Mouse (Mus musculus) thymus, postnatal 4 days (tissue): ENCODE measurements around the gene Kcnh3.

Experiments
- DNase-seq: peaks from one replicate; pipeline ENCODE4 v3.0.0; 2021

The Kcnh3 gene

DNA sequence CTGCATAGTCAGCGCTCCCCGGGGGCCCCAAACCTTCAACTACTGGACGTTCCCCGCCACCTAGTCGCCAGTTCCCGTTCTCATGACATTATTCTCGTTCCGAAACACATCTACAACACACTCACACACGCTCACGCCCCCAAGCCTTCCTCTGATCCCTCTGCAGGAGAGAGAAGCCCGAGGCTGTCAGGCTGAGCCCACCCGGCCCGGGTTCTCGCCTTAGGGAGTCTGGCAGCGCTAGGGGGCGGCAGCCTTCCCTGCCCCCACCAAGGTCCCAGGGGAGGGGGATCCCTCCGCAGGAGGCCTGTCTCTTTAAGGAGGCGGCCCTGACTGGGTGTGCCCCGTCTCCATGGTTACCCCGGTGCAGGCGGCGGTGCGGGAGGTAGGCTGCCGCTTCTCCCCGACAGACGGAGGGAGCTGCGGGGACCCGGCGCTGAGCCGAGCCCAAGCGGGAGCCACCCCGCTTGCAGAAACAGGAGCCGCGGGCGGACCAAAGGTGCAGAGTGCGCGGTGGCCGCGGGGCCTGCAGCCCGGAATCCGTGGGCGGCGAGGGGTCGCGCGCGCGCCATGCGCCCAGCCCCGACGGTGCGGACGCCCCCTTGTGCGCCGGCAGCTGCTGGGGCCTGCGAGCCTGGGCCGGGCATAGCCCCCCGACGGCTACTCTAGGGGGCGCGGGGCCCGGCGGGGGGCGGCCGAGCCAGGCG, at the start of gene Kcnh3:
TSS of gene Kcnh3 (plus strand) at position 654 of the 704 bp plus-strand sequence.
- DNase-seq = peak; percentile 86

- no peak for DNase-seq
Measured at GRCm38 (mm10) chr15:99179639-99180038, 45.0 kb upstream of the Kcnh3 start.

GRCm38 (mm10) chr15:99184217-99184914, 40.3 kb upstream of the Kcnh3 start:
- no peak for DNase-seq

- DNase-seq = no peak
Measured at GRCm38 (mm10) chr15:99194358-99194757, 30.3 kb upstream of the Kcnh3 start.

DNA sequence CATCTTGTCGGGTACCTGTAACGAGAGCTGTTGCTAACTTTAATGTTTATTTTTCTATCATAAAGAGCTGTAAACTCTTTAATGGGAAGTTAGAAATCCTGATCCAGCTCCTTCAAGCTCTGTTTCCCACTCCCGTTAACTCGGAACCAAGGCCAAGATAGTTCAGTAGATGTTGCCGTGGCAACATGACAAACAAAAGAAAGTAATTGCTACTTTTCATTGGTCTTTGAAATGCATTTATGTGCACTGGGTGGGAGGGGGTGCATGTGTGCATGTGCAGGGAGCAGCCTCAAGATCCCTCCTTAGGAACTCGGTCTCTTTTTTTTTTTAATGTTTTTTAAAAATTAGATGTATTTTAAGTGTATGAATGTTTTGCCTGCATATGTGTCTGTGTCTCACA, 29.6 kb upstream of the Kcnh3 start:
- DNase-seq = no peak

DNA sequence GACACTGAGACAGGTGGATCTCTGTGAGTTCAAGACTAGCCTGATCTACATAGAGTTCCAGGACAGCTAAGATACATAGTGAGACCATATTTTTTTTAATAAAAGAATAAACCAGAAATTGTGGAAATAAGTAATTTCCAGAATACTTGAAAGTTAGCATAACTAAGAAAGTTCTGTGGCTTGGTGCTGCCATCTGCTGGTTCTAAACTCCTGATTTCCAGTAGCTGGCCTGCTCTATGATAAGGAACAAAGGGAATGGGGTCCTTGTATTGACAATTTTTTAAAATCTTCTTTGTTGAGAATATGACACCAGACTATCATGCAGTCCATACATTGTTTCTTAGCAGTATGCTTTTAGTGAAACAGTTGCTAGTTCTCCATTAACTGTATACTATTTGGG, 25.9 kb upstream of the Kcnh3 start:
- DNase-seq = peak; percentile 65

DNA sequence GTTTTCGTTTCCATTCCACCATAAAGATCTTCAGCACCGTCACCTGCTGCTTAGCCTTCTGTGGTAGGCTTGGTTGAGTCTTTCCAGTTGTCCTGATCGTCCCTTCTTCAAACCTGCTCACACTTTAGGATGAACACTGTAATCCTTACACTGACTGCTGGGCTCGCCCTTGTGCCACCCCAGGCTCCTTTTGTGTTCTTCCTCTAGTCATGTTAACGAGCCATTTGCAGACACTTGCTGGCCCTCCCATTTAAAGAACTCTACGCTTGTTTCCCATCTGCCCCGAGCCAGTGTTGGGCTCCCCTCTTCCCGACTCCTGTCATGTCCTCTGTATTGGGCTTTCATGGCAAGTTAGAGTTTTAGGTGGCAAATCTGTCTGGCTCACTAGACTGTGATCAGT, 18.7 kb upstream of the Kcnh3 start:
- no peak for DNase-seq

DNA sequence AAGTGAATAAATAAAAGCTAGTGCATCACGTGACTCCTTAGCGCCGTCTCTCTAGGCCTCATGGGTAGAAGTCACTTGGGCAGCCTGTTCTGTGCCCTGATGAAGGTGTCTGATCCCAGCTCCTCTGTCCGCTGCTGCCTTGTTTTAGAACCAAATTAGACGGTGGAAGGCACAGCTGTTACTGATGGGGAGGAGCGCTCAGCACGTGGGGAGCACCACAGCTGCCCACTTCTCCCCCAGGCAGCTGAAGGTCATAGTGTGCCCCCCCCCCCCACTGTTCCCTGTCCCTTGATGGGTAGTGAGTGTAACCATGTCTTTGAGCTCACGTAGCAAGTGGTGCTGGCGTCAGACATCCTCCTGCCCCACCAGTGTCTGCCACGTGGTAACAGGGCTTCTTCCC, 11.5 kb upstream of the Kcnh3 start:
- DNase-seq = no peak

DNA sequence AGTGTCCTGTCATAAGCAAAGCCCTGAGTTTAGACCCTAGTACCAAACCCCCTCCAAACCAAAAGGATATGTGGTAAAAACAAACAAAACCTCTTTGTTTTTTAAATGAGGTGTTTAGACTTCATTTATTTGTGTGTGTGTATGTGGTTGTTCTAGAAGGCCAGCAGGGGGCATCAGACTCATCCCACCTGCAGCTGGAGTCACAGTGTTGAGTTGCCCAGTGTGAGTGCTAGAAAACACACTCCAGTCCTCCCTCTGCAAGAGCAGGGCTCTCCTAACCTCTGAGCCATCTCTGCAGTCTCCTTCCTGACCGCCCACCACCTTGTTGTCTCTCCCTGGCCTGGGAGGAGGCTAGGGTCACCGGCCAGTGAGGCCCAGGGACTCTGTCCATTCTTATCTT, 9.7 kb upstream of the Kcnh3 start:
- DNase-seq = peak; percentile 61

DNA sequence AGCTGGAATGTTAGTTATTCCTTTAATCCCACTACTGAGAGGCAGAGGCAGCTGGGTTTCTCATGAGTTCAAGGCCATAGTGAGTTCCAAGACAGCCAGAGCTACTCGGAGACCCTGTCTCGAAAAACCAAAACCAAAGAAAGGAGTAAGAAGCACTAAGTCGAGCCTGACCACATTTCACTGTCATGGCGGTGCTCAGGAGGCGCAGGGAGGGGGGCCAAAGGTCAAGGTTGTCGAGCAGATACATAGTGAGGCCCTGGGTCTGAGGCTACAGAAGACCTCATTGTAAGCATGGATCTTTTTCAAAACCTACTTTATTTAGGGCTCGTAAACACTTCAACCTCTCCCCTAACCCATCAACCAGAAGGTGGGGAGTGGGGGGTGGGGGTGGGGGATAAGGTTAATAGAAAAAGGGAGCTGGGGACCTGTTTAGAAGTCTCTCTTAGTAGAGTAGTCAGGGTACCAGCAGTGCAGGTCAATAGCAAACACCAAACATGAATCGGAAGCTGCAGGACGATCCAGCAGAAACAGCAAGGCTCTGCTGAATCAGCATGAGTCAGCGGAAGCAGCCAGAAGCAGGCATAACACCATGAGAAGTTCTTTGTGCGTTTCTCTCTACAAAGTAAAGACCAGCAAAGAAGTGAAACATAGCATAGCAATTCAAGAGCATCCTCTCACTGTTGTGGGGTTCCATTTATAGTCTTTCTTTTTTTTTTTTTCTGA, 8.8 kb upstream of the Kcnh3 start:
- no peak for DNase-seq

DNA sequence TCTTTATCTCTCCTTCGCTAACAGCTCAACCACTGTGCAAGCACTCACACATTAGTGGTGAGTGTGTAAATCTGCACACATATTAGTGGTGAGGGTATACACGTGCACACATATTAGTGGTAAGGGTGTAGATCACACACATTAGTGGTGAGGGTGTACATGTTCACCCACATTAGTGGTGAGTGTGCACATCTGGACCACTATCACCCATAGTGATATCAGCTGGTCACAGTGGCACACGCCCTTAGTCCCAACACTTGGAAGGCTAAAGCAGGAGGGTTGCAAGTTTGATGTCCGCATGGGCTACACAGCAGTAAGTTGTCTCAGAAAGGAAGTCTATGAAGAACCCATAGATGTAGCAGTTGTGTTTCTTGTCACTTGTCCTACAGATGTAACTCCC, 7.0 kb upstream of the Kcnh3 start:
- no peak for DNase-seq

DNA sequence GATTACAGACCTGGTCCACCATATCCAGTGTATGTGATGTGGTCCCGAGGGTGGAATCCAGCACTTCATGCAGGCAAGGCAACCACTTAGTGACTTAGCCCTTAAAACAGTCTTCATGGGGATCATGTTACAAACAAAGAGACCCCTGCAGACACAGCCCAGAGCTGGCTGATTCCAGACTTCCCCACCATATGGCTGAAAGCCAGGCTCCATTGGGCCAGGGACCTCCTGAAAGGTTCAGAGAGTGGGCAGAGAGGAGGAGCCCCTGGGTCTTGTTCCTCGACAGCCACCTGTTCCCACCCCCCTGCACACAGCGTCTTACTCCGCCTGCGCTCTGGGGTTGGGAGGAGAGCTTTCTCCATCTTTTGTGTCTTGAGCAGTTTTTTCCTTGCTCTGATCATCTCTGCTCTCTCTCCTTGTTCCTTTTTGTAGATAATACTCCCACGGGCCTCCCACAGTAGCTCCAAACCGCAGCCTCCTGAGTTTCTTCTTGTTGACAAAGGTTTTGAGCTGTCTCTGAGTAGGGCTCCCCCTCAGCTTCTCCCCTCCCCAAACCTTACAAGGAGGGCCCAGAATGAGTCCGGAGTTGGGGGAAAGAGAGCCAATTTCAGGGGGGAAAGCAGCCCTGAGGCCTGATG, 3.2 kb upstream of the Kcnh3 start:
- no peak for DNase-seq

- DNase-seq = no peak
Measured at GRCm38 (mm10) chr15:99222794-99223584, 1.7 kb upstream of the Kcnh3 start.

DNA sequence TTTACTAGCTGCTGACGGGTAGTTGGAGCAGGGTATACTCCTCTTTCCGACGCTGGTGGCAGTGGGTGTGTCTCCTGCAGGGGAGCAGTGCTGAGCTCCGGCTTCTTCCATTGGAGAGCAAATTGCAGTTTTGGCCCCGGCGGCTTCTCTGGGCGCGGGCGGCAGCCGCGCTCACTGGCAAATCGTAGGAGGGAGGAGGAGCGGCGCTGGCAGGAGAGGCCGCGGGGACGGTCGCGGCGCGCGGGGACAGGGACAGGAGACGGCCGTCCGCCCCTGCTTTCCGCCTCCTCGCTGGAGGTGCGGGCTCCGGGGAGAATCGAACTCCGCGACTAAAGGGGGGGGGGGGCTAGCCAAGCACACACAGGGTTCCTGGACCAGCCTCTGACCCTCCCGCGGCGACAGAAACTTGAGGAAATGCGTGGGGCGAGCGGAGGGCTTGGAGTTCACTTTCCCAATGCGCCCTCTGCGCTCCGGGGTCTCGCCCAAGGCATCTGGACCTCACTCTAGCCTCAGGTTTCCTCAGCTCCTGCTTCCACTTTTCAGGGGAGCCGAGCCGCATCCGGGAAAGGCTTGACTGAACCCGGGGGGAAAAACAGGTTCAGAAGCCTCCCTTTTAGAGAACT, 965 bp upstream of the Kcnh3 start:
- peak; percentile 70 for DNase-seq

- no peak for DNase-seq
Measured at GRCm38 (mm10) chr15:99225081-99225810, 585 bp downstream of the Kcnh3 start.

GRCm38 (mm10) chr15:99226090-99226489, 1.4 kb downstream of the Kcnh3 start:
- no peak for DNase-seq

DNA sequence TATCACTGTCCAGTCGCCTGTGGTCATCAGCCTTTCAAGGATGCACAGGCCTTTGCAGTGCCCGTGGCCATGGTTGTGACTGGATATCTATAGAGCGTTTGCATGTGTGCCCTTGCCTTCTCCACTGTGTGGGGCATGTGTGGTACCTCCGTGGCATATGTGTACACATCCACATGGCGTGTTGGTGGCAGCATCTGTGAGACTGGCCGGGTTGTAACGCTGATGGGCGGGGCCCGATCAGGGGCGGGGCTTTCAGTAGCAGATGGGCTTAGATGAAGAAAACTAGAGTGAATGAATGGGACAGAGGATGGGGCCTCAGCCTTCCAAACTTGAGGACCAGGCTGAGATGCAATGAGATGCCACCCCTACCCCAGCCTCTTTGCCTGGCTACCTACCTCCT, 7.3 kb downstream of the Kcnh3 start:
- DNase-seq = peak; percentile 47

GRCm38 (mm10) chr15:99233719-99234118, 9.1 kb downstream of the Kcnh3 start:
- peak; percentile 83 for DNase-seq

DNA sequence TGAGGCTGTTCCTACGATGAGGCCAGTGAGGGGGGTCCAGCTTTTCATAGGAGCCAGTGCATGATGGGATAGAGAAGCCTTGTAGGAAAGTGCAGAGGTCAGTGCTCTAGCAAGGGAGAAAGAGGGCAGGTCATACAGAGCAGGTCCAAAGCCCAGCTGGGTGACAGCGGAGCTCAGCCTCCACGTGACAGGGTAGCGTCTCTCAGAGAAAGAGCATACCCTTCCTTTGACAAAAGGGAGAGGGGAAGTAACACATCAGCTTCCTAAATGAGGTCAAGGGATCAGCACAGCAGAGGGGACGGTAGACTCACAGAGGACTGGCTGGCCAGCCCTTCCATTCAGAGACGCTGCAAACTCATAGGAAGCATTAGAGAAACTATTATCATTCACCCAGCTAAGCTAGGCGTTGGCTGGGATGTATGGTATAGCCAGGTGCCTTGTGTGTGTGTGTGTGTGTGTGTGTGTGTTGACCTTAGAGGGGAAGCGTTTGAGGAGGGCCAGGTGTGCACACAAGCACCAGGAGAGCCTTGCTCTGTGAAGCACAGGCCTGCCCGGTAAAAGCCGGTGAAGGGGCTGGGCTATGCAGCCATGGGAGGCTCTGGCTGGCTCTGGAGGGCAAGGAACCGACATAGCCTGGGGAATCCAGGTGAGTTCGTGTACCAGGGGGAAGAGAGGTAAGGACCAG, 9.8 kb downstream of the Kcnh3 start:
- peak; percentile 61 for DNase-seq

DNA sequence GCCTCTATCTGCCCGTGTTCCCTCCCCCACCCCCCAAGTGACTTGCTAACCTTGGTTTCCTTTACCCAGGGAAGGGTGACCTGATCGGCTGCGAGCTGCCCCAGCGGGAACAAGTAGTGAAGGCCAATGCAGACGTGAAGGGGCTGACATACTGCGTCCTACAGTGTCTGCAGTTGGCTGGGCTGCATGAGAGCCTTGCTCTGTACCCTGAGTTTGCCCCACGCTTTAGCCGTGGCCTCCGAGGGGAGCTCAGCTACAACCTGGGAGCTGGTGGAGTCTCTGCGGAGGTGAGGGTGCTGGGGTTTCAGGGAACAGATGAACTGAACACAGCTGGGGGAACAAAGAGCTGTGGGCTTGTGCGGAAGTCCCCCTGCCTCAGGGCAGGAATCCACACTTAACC, 13.3 kb downstream of the Kcnh3 start:
- DNase-seq = peak; percentile 72

DNA sequence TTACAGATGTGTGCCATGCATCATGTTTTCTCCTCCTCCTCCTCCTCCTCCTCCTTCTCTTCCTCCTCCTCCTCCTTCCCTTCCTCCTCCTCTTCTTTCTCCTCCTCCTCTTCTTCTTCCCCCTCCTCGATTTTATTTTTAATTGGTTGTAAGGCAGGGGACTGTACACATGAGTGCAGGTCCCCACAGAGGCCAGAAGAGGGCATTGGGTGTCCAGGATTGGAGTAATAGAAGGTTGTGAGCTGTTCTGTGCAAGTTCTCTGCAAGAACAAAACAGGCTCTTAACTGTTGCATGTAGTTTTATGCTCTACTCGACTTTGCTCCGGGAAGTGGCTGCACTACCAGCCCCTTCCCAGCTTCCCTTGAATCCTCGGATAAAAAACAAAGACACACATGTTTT, 15.5 kb downstream of the Kcnh3 start:
- no peak for DNase-seq
